Mouse (Mus musculus) ES-Bruce4 (cell line): ENCODE measurements around the gene Atp13a2.

ENCODE experiments used
- CTCF ChIP-seq: IDR thresholded peaks from one replicate; pipeline ENCODE4 v1.8.1; 2011; ENCODE audit warnings: low read depth, low read length
- POLR2A ChIP-seq: IDR thresholded peaks from one replicate; pipeline ENCODE4 v1.8.1; 2011; ENCODE audit warnings: low read length; ENCODE audit not compliant: insufficient read depth

- TF ChIP-seq CTCF (no peak), POLR2A (no peak)
Measured at GRCm38 (mm10) chr4:140992215-140992614, 5.5 kb downstream of the Atp13a2 start.
